Mouse (Mus musculus): Measurements from ENCODE around the gene Hoxa1. TPM values are rescaled to one million over a fixed set of nuclear protein-coding genes. Genes with fewer than 3 reads are reported as not detected.

Gene Hoxa1
- polyA plus RNA-seq, 1 experiment from 2014 or later, result 0.26 TPM

DNA sequence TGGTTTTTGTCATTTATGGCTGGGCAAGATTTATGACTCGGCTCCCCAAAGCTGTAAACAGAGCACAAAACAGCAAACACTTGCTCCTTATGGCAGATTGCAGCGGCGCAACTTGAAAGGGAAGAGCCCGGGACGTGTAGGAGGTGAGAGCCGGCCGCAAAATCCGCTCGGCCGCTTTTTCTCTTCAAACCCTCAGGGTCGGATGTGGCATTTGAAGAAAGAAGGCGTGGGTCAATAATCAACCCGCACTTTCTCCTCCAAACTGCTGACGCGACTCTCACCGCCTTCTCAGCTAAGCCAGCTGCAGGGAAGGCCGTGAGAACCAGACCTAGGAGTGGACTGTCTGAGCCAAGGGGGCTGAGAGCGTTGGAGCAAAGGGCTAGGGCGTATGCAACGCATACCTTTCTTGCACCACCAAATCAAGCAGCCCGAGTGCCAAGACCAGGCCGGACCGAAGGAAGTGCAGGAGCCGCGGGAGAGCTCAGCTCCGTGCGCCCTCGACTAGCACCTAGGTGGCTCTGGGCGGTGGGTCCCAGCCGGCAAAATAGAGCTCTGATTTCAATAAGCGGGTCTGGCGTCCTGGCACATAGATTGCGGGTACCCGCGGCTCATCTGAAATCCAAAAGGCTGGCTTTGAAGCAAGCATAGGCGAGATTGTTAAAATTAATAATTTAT, 19.1 kb upstream of the Hoxa1 start, which contains the start of gene 5730596B20Rik:
5730596B20Rik (plus strand) TSS at position 438 of the 675 bp plus-strand sequence.
- WGBS, result under 1% methylated on average over 36 of the region's 36 CpGs
- no peak within 1 kb of the TSS for H3K27ac ChIP-seq (replicated peaks; ENCODE audit: low read depth, low read length)

DNA sequence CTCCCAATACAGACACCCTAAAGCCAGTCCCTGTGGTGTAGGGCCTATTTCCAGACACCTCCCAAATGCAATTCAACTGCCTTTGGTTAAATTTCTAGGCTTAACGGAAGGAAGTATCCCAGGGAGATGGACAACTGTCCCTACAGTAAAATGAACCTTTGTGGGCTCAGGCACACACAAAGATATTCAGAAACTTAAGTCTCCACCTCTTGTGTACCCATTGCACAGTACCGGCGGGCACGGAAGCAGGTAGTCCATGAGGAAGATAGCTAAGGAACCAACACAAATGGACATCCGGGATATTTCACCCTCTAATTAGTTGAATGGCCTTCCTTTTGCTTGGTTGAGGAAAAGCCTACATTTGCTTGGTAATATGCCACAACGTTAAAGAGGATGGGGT, 18.3 kb upstream of the Hoxa1 start:
- H3K9ac ChIP-seq (replicated peaks; ENCODE audit: low read length), result no peak overlapping the region
- ATAC-seq (ENCODE audit: low FRiP score, low TSS enrichment), result no peak

More for the DNA sequence above, 19.1 kb upstream of the Hoxa1 start, which contains the start of gene 5730596B20Rik:
- no peak for ATAC-seq (ENCODE audit: low FRiP score, low TSS enrichment)
- DNase-seq, result no peak
- H3K36me3 ChIP-seq (ENCODE audit: control insufficient read depth, insufficient read depth, low read length), result no peaks in the 10 kb centered on the region
- no peak within 1 kb of the TSS for H3K4me2 ChIP-seq (ENCODE audit: low read length)
- H3K9me3 ChIP-seq (ENCODE audit: control insufficient read depth, low read length), result no peaks in the 10 kb centered on the region
- H3K27me3 ChIP-seq (ENCODE audit: control insufficient read depth, insufficient read depth, low read length), result peaks cover 99% of the 10 kb centered on the region
- H3K4me1 ChIP-seq (ENCODE audit: control insufficient read depth, insufficient read depth, low read length), result no peaks in the 10 kb centered on the region
- no peak within 1 kb of the TSS for H3K4me3 ChIP-seq (replicated peaks; ENCODE audit: low read depth, low read length)
- no peak within 1 kb of the TSS for H3K9ac ChIP-seq (replicated peaks; ENCODE audit: low read length)

GRCm38 (mm10) chr6:52175864-52176263, 17.7 kb upstream of the Hoxa1 start:
- DNase-seq (no peak), ATAC-seq (ENCODE audit: low FRiP score, low TSS enrichment) (no peak)
- H3K9ac ChIP-seq (replicated peaks; ENCODE audit: low read length), result no peak overlapping the region
- no peak overlapping the region for H3K27ac ChIP-seq (replicated peaks; ENCODE audit: low read depth, low read length)
- 2% methylated on average over 29 of the region's 35 CpGs for WGBS
- H3K27me3 ChIP-seq (ENCODE audit: control insufficient read depth, insufficient read depth, low read length), result peaks cover 99% of the 10 kb centered on the region
- no peaks in the 10 kb centered on the region for H3K36me3 ChIP-seq (ENCODE audit: control insufficient read depth, insufficient read depth, low read length)
- no peaks in the 10 kb centered on the region for H3K9me3 ChIP-seq (ENCODE audit: control insufficient read depth, low read length)
- H3K4me1 ChIP-seq (ENCODE audit: control insufficient read depth, insufficient read depth, low read length), result no peaks in the 10 kb centered on the region
- H3K4me3 ChIP-seq (replicated peaks; ENCODE audit: low read depth, low read length), result no peak overlapping the region
- no peak overlapping the region for H3K4me2 ChIP-seq (ENCODE audit: low read length)

More for the DNA sequence above, 18.3 kb upstream of the Hoxa1 start:
- H3K27ac ChIP-seq (replicated peaks; ENCODE audit: low read depth, low read length), result no peak overlapping the region
- no peak for DNase-seq
- no peak overlapping the region for H3K4me3 ChIP-seq (replicated peaks; ENCODE audit: low read depth, low read length)
- no peaks in the 10 kb centered on the region for H3K36me3 ChIP-seq (ENCODE audit: control insufficient read depth, insufficient read depth, low read length)
- H3K4me2 ChIP-seq (ENCODE audit: low read length), result no peak overlapping the region
- WGBS, result 2% methylated on average over 6 of the region's 6 CpGs
- H3K27me3 ChIP-seq (ENCODE audit: control insufficient read depth, insufficient read depth, low read length), result peaks cover 99% of the 10 kb centered on the region
- no peaks in the 10 kb centered on the region for H3K9me3 ChIP-seq (ENCODE audit: control insufficient read depth, low read length)
- no peaks in the 10 kb centered on the region for H3K4me1 ChIP-seq (ENCODE audit: control insufficient read depth, insufficient read depth, low read length)

DNA sequence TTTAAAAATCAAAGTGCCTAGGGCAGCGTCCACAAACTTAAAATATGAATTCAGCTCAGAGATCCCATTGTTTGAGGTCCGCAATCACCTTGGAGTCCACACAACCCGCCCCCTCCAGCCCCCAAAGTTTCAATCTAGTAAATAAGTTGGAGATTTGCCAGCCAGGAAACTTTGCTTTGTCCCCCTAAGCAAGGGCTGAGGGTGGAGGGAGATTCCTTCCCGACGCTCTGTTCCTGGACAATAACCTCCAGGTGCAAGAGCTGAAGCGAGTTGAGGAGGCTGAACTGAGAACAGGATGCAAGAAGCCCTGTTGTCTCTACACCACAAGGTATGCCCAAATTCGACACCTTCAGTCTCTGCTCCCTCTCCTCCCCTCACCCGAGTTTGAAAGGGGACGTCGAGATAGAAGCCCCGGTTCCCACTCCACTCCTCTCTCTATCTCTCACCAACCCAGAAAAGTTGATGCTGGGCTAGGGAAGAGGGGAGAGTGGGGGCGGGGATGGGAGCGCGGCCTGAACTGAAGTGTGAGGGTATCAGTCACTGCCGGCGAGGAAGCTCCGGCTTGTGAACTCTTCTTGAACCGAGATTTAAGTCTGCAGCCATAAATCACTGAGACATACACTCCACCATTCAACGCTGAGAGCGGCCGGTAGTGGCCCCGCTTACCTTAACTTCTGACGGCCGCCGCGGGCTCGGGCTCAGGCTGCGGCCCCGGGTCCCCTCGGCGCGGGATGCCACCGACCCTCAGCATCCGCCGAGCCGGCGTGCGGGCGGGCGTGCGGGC, 17.0 kb upstream of the Hoxa1 start:
- Histone ChIP-seq H3K4me2 (ENCODE audit: low read length) (no peak overlapping the region), H3K4me1 (ENCODE audit: control insufficient read depth, insufficient read depth, low read length) (no peaks in the 10 kb centered on the region), H3K36me3 (ENCODE audit: control insufficient read depth, insufficient read depth, low read length) (no peaks in the 10 kb centered on the region), H3K4me3 (replicated peaks; ENCODE audit: low read depth, low read length) (no peak overlapping the region), H3K9ac (replicated peaks; ENCODE audit: low read length) (no peak overlapping the region), H3K27ac (replicated peaks; ENCODE audit: low read depth, low read length) (no peak overlapping the region), H3K27me3 (ENCODE audit: control insufficient read depth, insufficient read depth, low read length) (peaks cover 99% of the 10 kb centered on the region), H3K9me3 (ENCODE audit: control insufficient read depth, low read length) (no peaks in the 10 kb centered on the region)
- WGBS, result under 1% methylated on average over 41 of the region's 41 CpGs
- ATAC-seq (ENCODE audit: low FRiP score, low TSS enrichment) (no peak), DNase-seq (no peak)

- ATAC-seq (ENCODE audit: low FRiP score, low TSS enrichment) (no peak), DNase-seq (no peak)
- H3K9ac ChIP-seq (replicated peaks; ENCODE audit: low read length), result no peak overlapping the region
- WGBS, result 9% methylated on average over 4 of the region's 4 CpGs
- no peak overlapping the region for H3K4me2 ChIP-seq (ENCODE audit: low read length)
- H3K9me3 ChIP-seq (ENCODE audit: control insufficient read depth, low read length), result no peaks in the 10 kb centered on the region
- H3K36me3 ChIP-seq (ENCODE audit: control insufficient read depth, insufficient read depth, low read length), result no peaks in the 10 kb centered on the region
- no peak overlapping the region for H3K4me3 ChIP-seq (replicated peaks; ENCODE audit: low read depth, low read length)
- peaks cover 94% of the 10 kb centered on the region for H3K27me3 ChIP-seq (ENCODE audit: control insufficient read depth, insufficient read depth, low read length)
- H3K27ac ChIP-seq (replicated peaks; ENCODE audit: low read depth, low read length), result no peak overlapping the region
- H3K4me1 ChIP-seq (ENCODE audit: control insufficient read depth, insufficient read depth, low read length), result no peaks in the 10 kb centered on the region
These were observed 15.5 kb upstream of the Hoxa1 start for GRCm38 (mm10) chr6:52173648-52174047.

DNA sequence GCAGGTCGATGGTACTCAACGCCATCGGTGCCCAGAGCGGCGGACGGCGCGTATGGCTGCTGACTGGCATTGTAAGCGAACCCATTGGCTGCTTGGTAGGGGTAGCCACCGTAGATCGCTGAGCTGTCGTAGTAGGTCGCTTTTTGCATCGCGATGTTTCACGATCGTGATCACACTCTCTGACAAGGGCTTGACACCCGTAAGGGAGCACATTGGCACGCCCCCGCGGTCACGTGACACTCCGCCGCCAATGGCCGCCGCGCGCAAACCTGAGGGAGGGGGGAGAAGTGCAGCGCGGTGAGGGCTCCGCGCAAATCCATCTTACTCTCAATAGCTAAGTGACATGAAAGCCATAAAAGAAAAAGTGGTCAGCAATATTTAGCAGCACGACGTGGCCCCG, 14.4 kb upstream of the Hoxa1 start:
- Histone ChIP-seq H3K4me2 (ENCODE audit: low read length) (0 out of 2 replicates have a peak overlapping the region, but pooled peaks have one; percentile 6), H3K9me3 (ENCODE audit: control insufficient read depth, low read length) (no peaks in the 10 kb centered on the region), H3K27ac (replicated peaks; ENCODE audit: low read depth, low read length) (no peak overlapping the region), H3K27me3 (ENCODE audit: control insufficient read depth, insufficient read depth, low read length) (peaks cover 91% of the 10 kb centered on the region), H3K4me3 (replicated peaks; ENCODE audit: low read depth, low read length) (no peak overlapping the region), H3K9ac (replicated peaks; ENCODE audit: low read length) (no peak overlapping the region), H3K36me3 (ENCODE audit: control insufficient read depth, insufficient read depth, low read length) (no peaks in the 10 kb centered on the region), H3K4me1 (ENCODE audit: control insufficient read depth, insufficient read depth, low read length) (no peaks in the 10 kb centered on the region)
- whole genome bisulfite sequencing, result under 1% methylated on average over 35 of the region's 35 CpGs
- DNase-seq (no peak), ATAC-seq (ENCODE audit: low FRiP score, low TSS enrichment) (no peak)

DNA sequence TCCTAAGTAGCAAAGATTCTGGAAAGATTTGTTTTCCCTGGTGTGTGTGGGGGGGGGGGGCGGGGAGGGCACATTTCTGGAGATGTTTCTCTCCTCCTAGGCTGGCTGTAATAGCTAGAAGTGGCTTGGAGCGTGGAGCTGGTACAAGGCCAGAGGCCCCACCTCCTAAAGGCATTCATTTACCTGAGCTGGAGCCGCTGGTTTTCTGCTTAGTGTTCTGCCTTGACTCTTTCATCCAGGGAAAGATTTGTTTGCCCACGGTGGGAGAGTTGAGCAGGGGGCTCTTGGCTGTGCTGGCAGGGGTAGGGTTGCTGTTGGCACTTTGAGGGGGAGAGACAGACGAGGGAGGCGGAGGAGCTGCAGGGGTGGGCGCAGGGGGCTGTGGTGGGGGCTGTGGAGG, 13.8 kb upstream of the Hoxa1 start:
- ATAC-seq (ENCODE audit: low FRiP score, low TSS enrichment) (no peak), DNase-seq (no peak)
- no peak overlapping the region for H3K9ac ChIP-seq (replicated peaks; ENCODE audit: low read length)
- no peak overlapping the region for H3K27ac ChIP-seq (replicated peaks; ENCODE audit: low read depth, low read length)
- peaks cover 91% of the 10 kb centered on the region for H3K27me3 ChIP-seq (ENCODE audit: control insufficient read depth, insufficient read depth, low read length)
- no peak overlapping the region for H3K4me2 ChIP-seq (ENCODE audit: low read length)
- H3K4me3 ChIP-seq (replicated peaks; ENCODE audit: low read depth, low read length), result no peak overlapping the region
- WGBS, result 2% methylated on average over 7 of the region's 7 CpGs
- no peaks in the 10 kb centered on the region for H3K4me1 ChIP-seq (ENCODE audit: control insufficient read depth, insufficient read depth, low read length)
- no peaks in the 10 kb centered on the region for H3K9me3 ChIP-seq (ENCODE audit: control insufficient read depth, low read length)
- H3K36me3 ChIP-seq (ENCODE audit: control insufficient read depth, insufficient read depth, low read length), result no peaks in the 10 kb centered on the region

DNA sequence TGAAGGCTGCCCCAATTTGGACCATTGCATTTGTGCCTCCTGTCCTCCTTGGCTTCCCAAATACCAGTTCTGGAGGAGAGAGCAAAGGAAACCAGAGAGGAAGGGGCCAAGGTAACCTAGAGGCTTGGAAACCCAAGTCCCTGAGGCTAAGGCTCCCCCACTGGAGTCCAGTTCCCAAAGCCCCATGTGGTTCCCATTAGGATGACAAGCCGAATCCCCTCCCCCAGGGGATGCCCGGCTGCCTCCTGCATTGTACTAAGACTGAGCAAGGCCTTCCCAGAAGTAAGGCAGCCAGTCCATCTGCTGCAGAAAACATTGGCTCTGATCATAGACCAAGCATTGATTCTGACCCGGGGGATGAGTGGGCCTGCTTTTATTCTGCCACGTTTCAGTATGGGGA, 13.2 kb upstream of the Hoxa1 start:
- no peaks in the 10 kb centered on the region for H3K4me1 ChIP-seq (ENCODE audit: control insufficient read depth, insufficient read depth, low read length)
- H3K36me3 ChIP-seq (ENCODE audit: control insufficient read depth, insufficient read depth, low read length), result no peaks in the 10 kb centered on the region
- no peak overlapping the region for H3K4me3 ChIP-seq (replicated peaks; ENCODE audit: low read depth, low read length)
- no peak for ATAC-seq (ENCODE audit: low FRiP score, low TSS enrichment)
- WGBS, result 2% methylated on average over 4 of the region's 4 CpGs
- no peaks in the 10 kb centered on the region for H3K9me3 ChIP-seq (ENCODE audit: control insufficient read depth, low read length)
- H3K27me3 ChIP-seq (ENCODE audit: control insufficient read depth, insufficient read depth, low read length), result peaks cover 91% of the 10 kb centered on the region
- no peak overlapping the region for H3K9ac ChIP-seq (replicated peaks; ENCODE audit: low read length)
- DNase-seq, result no peak
- H3K4me2 ChIP-seq (ENCODE audit: low read length), result no peak overlapping the region
- no peak overlapping the region for H3K27ac ChIP-seq (replicated peaks; ENCODE audit: low read depth, low read length)

DNA sequence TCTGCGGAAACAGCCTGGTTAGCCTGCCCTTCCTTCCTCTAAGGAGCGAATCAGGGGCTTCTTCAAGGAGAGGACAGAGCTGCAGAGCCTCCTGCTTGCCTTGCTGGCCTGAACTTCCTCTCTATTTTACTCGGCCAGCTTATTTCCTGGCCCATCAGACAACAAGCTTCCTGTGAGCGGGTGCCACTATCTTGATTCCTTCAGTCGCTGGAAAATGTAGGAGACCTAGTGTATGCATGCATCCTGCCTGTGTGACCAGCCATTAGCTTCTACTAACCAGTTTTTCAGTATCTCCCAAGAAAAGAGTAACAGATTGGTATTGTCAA, 12.7 kb upstream of the Hoxa1 start:
- H3K27ac ChIP-seq (replicated peaks; ENCODE audit: low read depth, low read length), result no peak overlapping the region
- no peak for DNase-seq

More for the DNA sequence above, 12.7 kb upstream of the Hoxa1 start:
- 4% methylated on average over 5 of the region's 5 CpGs for WGBS
- H3K4me1 ChIP-seq (ENCODE audit: control insufficient read depth, insufficient read depth, low read length), result no peaks in the 10 kb centered on the region
- H3K9ac ChIP-seq (replicated peaks; ENCODE audit: low read length), result no peak overlapping the region
- no peak overlapping the region for H3K4me3 ChIP-seq (replicated peaks; ENCODE audit: low read depth, low read length)
- ATAC-seq (ENCODE audit: low FRiP score, low TSS enrichment), result no peak
- no peaks in the 10 kb centered on the region for H3K9me3 ChIP-seq (ENCODE audit: control insufficient read depth, low read length)
- H3K36me3 ChIP-seq (ENCODE audit: control insufficient read depth, insufficient read depth, low read length), result no peaks in the 10 kb centered on the region
- H3K4me2 ChIP-seq (ENCODE audit: low read length), result no peak overlapping the region
- H3K27me3 ChIP-seq (ENCODE audit: control insufficient read depth, insufficient read depth, low read length), result peaks cover 91% of the 10 kb centered on the region

Data from midbrain, embryonic 14.5 days (tissue).